Mouse (Mus musculus) ES-Bruce4 (cell line): ENCODE data around the gene Tubd1. TPM values are rescaled to one million over a fixed set of nuclear protein-coding genes. Genes with fewer than 3 reads are reported as not detected.

ENCODE experiments used
- H3K27ac ChIP-seq: 2 replicates; pipeline ENCODE4 v1.5.1; 2012; ENCODE audit warnings: low read length, inconsistent platforms; ENCODE audit not compliant: insufficient read depth
- H3K27me3 ChIP-seq: 2 replicates; pipeline ENCODE4 v1.6.1; 2012; ENCODE audit warnings: mild to moderate bottlenecking, low read length, inconsistent platforms; ENCODE audit not compliant: control insufficient read depth, poor library complexity, insufficient read depth, severe bottlenecking
- H3K36me3 ChIP-seq: 2 replicates; pipeline ENCODE4 v1.6.1; 2012; ENCODE audit warnings: inconsistent platforms, mild to moderate bottlenecking, low read length, moderate library complexity; ENCODE audit not compliant: control insufficient read depth, poor library complexity, insufficient read depth, severe bottlenecking
- H3K4me1 ChIP-seq: one replicate; pipeline ENCODE4 v1.8.1; 2011; ENCODE audit warnings: low read length; ENCODE audit not compliant: control insufficient read depth, insufficient read depth
- H3K4me3 ChIP-seq: 2 replicates; pipeline ENCODE4 v1.5.1; 2011; ENCODE audit warnings: low read depth, mild to moderate bottlenecking, low read length
- H3K9ac ChIP-seq: 2 replicates; pipeline ENCODE4 v1.6.1; 2012; ENCODE audit warnings: low read depth, mild to moderate bottlenecking, inconsistent platforms; ENCODE audit not compliant: poor library complexity, severe bottlenecking
- H3K9me3 ChIP-seq: replicated peaks from 2 replicates; pipeline ENCODE4 v1.6.1; 2012; ENCODE audit warnings: mild to moderate bottlenecking, low read length, inconsistent platforms; ENCODE audit not compliant: control insufficient read depth, poor library complexity, insufficient read depth, severe bottlenecking
- CTCF ChIP-seq: IDR thresholded peaks from one replicate; pipeline ENCODE4 v1.8.1; 2011; ENCODE audit warnings: low read depth, low read length
- EP300 ChIP-seq: IDR thresholded peaks from 2 replicates; pipeline ENCODE4 v1.6.1; 2011; ENCODE audit warnings: low read depth, low read length; ENCODE audit not compliant: insufficient read depth
- POLR2A ChIP-seq: IDR thresholded peaks from one replicate; pipeline ENCODE4 v1.8.1; 2011; ENCODE audit warnings: low read length; ENCODE audit not compliant: insufficient read depth
- polyA plus RNA-seq: library from polyadenylated mRNA; stranded (reverse); fragments of >200 nt; gene quantifications from 2 replicates; pipeline ENCODE4 v1.2.4, GENCODE M21; 2011; ENCODE audit warnings: low read depth; ENCODE audit not compliant: missing spikeins, insufficient read depth, insufficient read length

The Tubd1 gene
- polyA plus RNA-seq, 1 experiment: 9.7 TPM

DNA sequence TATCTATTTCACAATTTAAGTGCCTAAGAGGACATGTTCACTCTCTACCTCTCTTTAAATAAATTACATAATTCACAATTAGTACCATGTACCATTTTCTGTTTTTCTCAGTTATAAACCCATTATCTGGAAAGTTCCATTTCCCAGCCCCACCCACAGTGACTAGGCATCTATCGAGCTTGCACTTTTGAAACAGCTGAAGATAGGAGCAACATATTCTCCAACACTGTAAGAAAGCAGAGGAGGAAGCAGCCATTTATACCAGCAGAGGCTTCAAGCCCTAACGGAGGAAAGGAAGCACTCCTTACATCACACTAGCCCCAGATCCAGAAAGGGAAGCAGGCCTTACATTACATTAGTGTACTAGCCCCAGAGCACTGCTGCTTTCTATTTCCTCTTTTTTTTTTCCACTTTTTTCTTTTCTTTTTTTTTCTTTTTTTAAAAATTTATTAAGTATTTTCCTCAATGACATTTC lies 69.3 kb downstream of the Tubd1 start:
- no peak for TF ChIP-seq CTCF
- TF ChIP-seq POLR2A: no peak
- no peak for TF ChIP-seq EP300
- no peaks in the 10 kb centered on the region for H3K4me1 ChIP-seq
- no peaks in the 10 kb centered on the region for H3K27me3 ChIP-seq
- H3K9ac ChIP-seq: no peak overlapping the region
- no peaks in the 10 kb centered on the region for H3K36me3 ChIP-seq
- H3K4me3 ChIP-seq: no peak overlapping the region
- H3K27ac ChIP-seq: no peak overlapping the region
- H3K9me3 ChIP-seq: no peaks in the 10 kb centered on the region

DNA sequence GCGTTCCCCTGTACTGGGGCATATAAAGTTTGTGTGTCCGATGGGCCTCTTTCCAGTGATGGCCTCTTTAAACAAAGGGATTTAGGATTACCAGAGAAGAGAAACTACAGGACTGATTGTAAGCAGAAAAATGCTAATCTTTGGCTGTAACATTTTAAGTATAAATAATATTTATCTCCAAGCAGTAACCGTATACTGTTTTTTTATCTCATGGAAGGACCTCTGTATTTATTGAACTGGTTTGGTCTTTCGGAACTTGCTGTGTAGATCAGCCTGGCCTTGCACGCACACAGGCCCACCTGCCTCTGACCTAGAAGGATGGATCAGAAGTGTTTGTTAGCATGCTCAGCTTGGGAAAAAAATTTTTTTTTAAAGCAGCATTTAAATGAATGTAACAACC lies 69.8 kb downstream of the Tubd1 start:
- no peaks in the 10 kb centered on the region for H3K27me3 ChIP-seq
- no peak for TF ChIP-seq CTCF
- no peak for TF ChIP-seq EP300
- no peak for TF ChIP-seq POLR2A
- H3K9ac ChIP-seq: no peak overlapping the region
- no peaks in the 10 kb centered on the region for H3K4me1 ChIP-seq
- no peaks in the 10 kb centered on the region for H3K36me3 ChIP-seq
- H3K9me3 ChIP-seq: no peaks in the 10 kb centered on the region
- H3K4me3 ChIP-seq: no peak overlapping the region
- H3K27ac ChIP-seq: no peak overlapping the region

Other genes starting within 250 kb of the Tubd1 start
- 58.7 and 59.2 TPM in 2 replicates for gene Med13, start 187.4 kb upstream of the Tubd1 start, polyA plus RNA-seq
- gene Rnft1, start 60.3 kb upstream of the Tubd1 start, polyA plus RNA-seq: 25.0 and 30.3 TPM in 2 replicates
- gene Rps6kb1, start 186 bp upstream of the Tubd1 start, polyA plus RNA-seq: 82.2 and 86.3 TPM in 2 replicates
- gene Vmp1, start 138.8 kb downstream of the Tubd1 start, polyA plus RNA-seq: 101 and 113 TPM in 2 replicates
- 15.8 and 16.1 TPM in 2 replicates for gene Ptrh2, start 139.0 kb downstream of the Tubd1 start, polyA plus RNA-seq
- 453 and 507 TPM in 2 replicates for gene Cltc, start 212.6 kb downstream of the Tubd1 start, polyA plus RNA-seq